In genomic region chr1:51199088-51199830, GRCm38 (mm10) we compare ENCODE assay signal across 12 mouse cellular contexts.
DNase-seq lines count a peak whose midpoint lies in the region; ATAC-seq lines count a peak whose summit lies in the region.
"Had no signal": no experiment of that assay in that cellular context is flagged by ENCODE, and none has a peak within 500 bp of the region (broad histone marks: within the 10 kb centered on the region; RNA-seq: fewer than 3 reads in every experiment).

No protein-coding gene starts in this region.

- no peak for DNase-seq in neural tube, embryonic 10.5 days (ENCODE audit: extremely low spot score, low spot score)
- peak; percentile 74 to 86 for DNase-seq in frontal cortex, postnatal 36 days (ENCODE audit: low spot score in 2 of 2)
- peak; percentile 76 to 88 for DNase-seq in left cerebral cortex, adult 9 months (ENCODE audit: low spot score in 2 of 2)
- DNase-seq in embryo, embryonic 10 days (ENCODE audit: low spot score), result no peak
- DNase-seq in urinary bladder, postnatal 4 days (ENCODE audit: low spot score in 2 of 2), result no peak
- DNase-seq in adrenal gland, postnatal 4 days (ENCODE audit: low spot score in 2 of 2), result no peak
- DNase-seq: kidney, postnatal 10 days had no signal

- H3K27me3 ChIP-seq in neural tube, embryonic 15.5 days (replicated peaks), result no peaks in the 10 kb centered on the region
- H3K27me3 ChIP-seq: embryonic facial prominence, embryonic 12.5 days had no signal

- WGBS in neural tube, embryonic 15.5 days, result 80% methylated on average over 11 of the region's 11 CpGs

- no peak for ATAC-seq in neural tube, embryonic 15.5 days (ENCODE audit: low FRiP score)
- ATAC-seq in CD4-positive, CD25-positive, alpha-beta regulatory T cell, adult 4 months, result no peak

- H3K9me3 ChIP-seq in neural tube, embryonic 15.5 days (replicated peaks), result no peaks in the 10 kb centered on the region
- H3K9me3 ChIP-seq: embryonic facial prominence, embryonic 12.5 days; hindbrain, embryonic 10.5 days; midbrain, embryonic 10.5 days had no signal

- H3K36me3 ChIP-seq in neural tube, embryonic 15.5 days, result no peaks in the 10 kb centered on the region
- H3K36me3 ChIP-seq: embryonic facial prominence, embryonic 12.5 days; hindbrain, embryonic 10.5 days; midbrain, embryonic 10.5 days had no signal

- no peak overlapping the region for H3K9ac ChIP-seq in neural tube, embryonic 15.5 days (replicated peaks)
- H3K9ac ChIP-seq: embryonic facial prominence, embryonic 12.5 days had no signal

- peak overlapping the region; percentile 41; the same call in 1 of the 2 replicates for H3K27ac ChIP-seq in neural tube, embryonic 15.5 days (replicated peaks)
- H3K27ac ChIP-seq: embryonic facial prominence, embryonic 12.5 days; hindbrain, embryonic 10.5 days; midbrain, embryonic 10.5 days had no signal

- H3K4me2 ChIP-seq in neural tube, embryonic 15.5 days, result no peak overlapping the region
- H3K4me2 ChIP-seq: embryonic facial prominence, embryonic 12.5 days had no signal

- H3K4me1 ChIP-seq in neural tube, embryonic 15.5 days, result no peaks in the 10 kb centered on the region
- H3K4me1 ChIP-seq: embryonic facial prominence, embryonic 12.5 days; hindbrain, embryonic 10.5 days had no signal

- H3K4me3 ChIP-seq in neural tube, embryonic 15.5 days (replicated peaks), result no peak overlapping the region
- H3K4me3 ChIP-seq: embryonic facial prominence, embryonic 12.5 days; hindbrain, embryonic 10.5 days; midbrain, embryonic 10.5 days had no signal

Comparison
In these comparisons a context has a peak if more than half of its experiments do, and no peak if none do; other contexts are left out.
1. DNase-seq: peak in frontal cortex, postnatal 36 days (2 of 2) and left cerebral cortex, adult 9 months (2 of 2); none in neural tube, embryonic 10.5 days (single experiment), embryo, embryonic 10 days (single experiment), urinary bladder, postnatal 4 days (0 of 2) and adrenal gland, postnatal 4 days (0 of 2).